Mouse (Mus musculus): ENCODE data around the gene Sec14l1. TPM values are rescaled to one million over a fixed set of nuclear protein-coding genes. Genes with fewer than 3 reads are reported as not detected.
A peak's percentile ranks its signal among the peaks of the same experiment; 100 is the strongest.
"Not testable (repeated sequence)": the region's sequence is repeated elsewhere in the genome, so short reads cannot be mapped to it uniquely, and the experiment has no call there.

Sec14l1 gene
- polyA plus RNA-seq (2016; fragmentation: Nextera tagmentation; extraction: Ambion mirVana) = 50.6 and 51.8 TPM in 2 replicates

GRCm38 (mm10) chr11:117114592-117115345, at the start of gene Sec14l1:
Sec14l1 (plus strand) TSS chr11:117115168.
- H3K27me3 ChIP-seq (replicated peaks; ENCODE audit: low read depth, poor library complexity, severe bottlenecking) = no peaks in the 10 kb centered on the region
- H3K36me3 ChIP-seq (replicated peaks) = peaks cover 13% of the 10 kb centered on the region
- H3K4me3 ChIP-seq = peak within 1 kb of the TSS; percentile 90
- peak; percentile 100 for DNase-seq (ENCODE audit: low spot score)
- no peaks in the 10 kb centered on the region for H3K9me3 ChIP-seq
- under 1% methylated on average over 65 of the region's 67 CpGs for WGBS
- peaks cover 66% of the 10 kb centered on the region for H3K4me1 ChIP-seq
- peak within 1 kb of the TSS; percentile 96 for H3K27ac ChIP-seq (replicated peaks)

- H3K36me3 ChIP-seq (replicated peaks); H3K27me3 ChIP-seq (replicated peaks; ENCODE audit: low read depth, poor library complexity, severe bottlenecking); H3K27ac ChIP-seq (replicated peaks); DNase-seq (ENCODE audit: low spot score); H3K4me3 ChIP-seq; H3K9me3 ChIP-seq: not testable (repeated sequence)
- WGBS = 87% methylated on average over 5 of the region's 5 CpGs
- peaks cover 22% of the 10 kb centered on the region for H3K4me1 ChIP-seq
These were observed 49.4 kb upstream of the Sec14l1 start for GRCm38 (mm10) chr11:117065602-117066001.

GRCm38 (mm10) chr11:117066738-117067137, 48.2 kb upstream of the Sec14l1 start:
- WGBS = 76% methylated on average over 5 of the region's 5 CpGs
- no peak overlapping the region for H3K4me3 ChIP-seq
- no peaks in the 10 kb centered on the region for H3K9me3 ChIP-seq
- peaks cover 19% of the 10 kb centered on the region for H3K4me1 ChIP-seq
- peaks cover 12% of the 10 kb centered on the region for H3K27me3 ChIP-seq (replicated peaks; ENCODE audit: low read depth, poor library complexity, severe bottlenecking)
- DNase-seq (ENCODE audit: low spot score) = no peak
- no peak overlapping the region for H3K27ac ChIP-seq (replicated peaks)
- H3K36me3 ChIP-seq (replicated peaks) = no peaks in the 10 kb centered on the region

- no peak for DNase-seq (ENCODE audit: low spot score)
- H3K36me3 ChIP-seq (replicated peaks) = no peaks in the 10 kb centered on the region
- H3K27ac ChIP-seq (replicated peaks) = no peak overlapping the region
- peaks cover 13% of the 10 kb centered on the region for H3K4me1 ChIP-seq
- no peaks in the 10 kb centered on the region for H3K9me3 ChIP-seq
- peaks cover 16% of the 10 kb centered on the region for H3K27me3 ChIP-seq (replicated peaks; ENCODE audit: low read depth, poor library complexity, severe bottlenecking)
- no peak overlapping the region for H3K4me3 ChIP-seq
- 98% methylated on average over 1 of the region's 1 CpGs for WGBS
These were observed 46.6 kb upstream of the Sec14l1 start for GRCm38 (mm10) chr11:117068332-117068731.

GRCm38 (mm10) chr11:117069027-117069426, 45.9 kb upstream of the Sec14l1 start:
- no peaks in the 10 kb centered on the region for H3K9me3 ChIP-seq
- H3K27me3 ChIP-seq (replicated peaks; ENCODE audit: low read depth, poor library complexity, severe bottlenecking) = peaks cover 16% of the 10 kb centered on the region
- WGBS = 73% methylated on average over 3 of the region's 3 CpGs
- no peak for DNase-seq (ENCODE audit: low spot score)
- no peaks in the 10 kb centered on the region for H3K36me3 ChIP-seq (replicated peaks)
- peaks cover 8% of the 10 kb centered on the region for H3K4me1 ChIP-seq
- no peak overlapping the region for H3K27ac ChIP-seq (replicated peaks)
- no peak overlapping the region for H3K4me3 ChIP-seq

GRCm38 (mm10) chr11:117070711-117071110, 44.3 kb upstream of the Sec14l1 start:
- H3K4me3 ChIP-seq = no peak overlapping the region
- WGBS = 75% methylated on average over 7 of the region's 7 CpGs

GRCm38 (mm10) chr11:117072128-117072527, 42.8 kb upstream of the Sec14l1 start:
- H3K4me3 ChIP-seq = no peak overlapping the region
- DNase-seq (ENCODE audit: low spot score) = peak; percentile 93
- peaks cover 16% of the 10 kb centered on the region for H3K27me3 ChIP-seq (replicated peaks; ENCODE audit: low read depth, poor library complexity, severe bottlenecking)
- H3K4me1 ChIP-seq = peaks cover 13% of the 10 kb centered on the region
- no peaks in the 10 kb centered on the region for H3K9me3 ChIP-seq
- no peak overlapping the region; the same call in 1 of the 2 replicates for H3K27ac ChIP-seq (replicated peaks)
- under 1% methylated on average over 13 of the region's 13 CpGs for WGBS
- no peaks in the 10 kb centered on the region for H3K36me3 ChIP-seq (replicated peaks)

More at GRCm38 (mm10) chr11:117070711-117071110, 44.3 kb upstream of the Sec14l1 start:
- H3K4me1 ChIP-seq = peaks cover 4% of the 10 kb centered on the region; the same call in 1 of the 2 replicates
- H3K36me3 ChIP-seq (replicated peaks) = no peaks in the 10 kb centered on the region
- peaks cover 16% of the 10 kb centered on the region for H3K27me3 ChIP-seq (replicated peaks; ENCODE audit: low read depth, poor library complexity, severe bottlenecking)
- no peak overlapping the region for H3K27ac ChIP-seq (replicated peaks)
- DNase-seq (ENCODE audit: low spot score) = no peak
- H3K9me3 ChIP-seq = no peaks in the 10 kb centered on the region

- H3K4me3 ChIP-seq = no peak overlapping the region
- no peak overlapping the region for H3K27ac ChIP-seq (replicated peaks)
- no peaks in the 10 kb centered on the region for H3K9me3 ChIP-seq
- peaks cover 16% of the 10 kb centered on the region for H3K27me3 ChIP-seq (replicated peaks; ENCODE audit: low read depth, poor library complexity, severe bottlenecking)
- H3K36me3 ChIP-seq (replicated peaks) = peaks cover 10% of the 10 kb centered on the region
- no peak for DNase-seq (ENCODE audit: low spot score)
- H3K4me1 ChIP-seq = peaks cover 26% of the 10 kb centered on the region
- 93% methylated on average over 9 of the region's 9 CpGs for WGBS
These were observed 41.5 kb upstream of the Sec14l1 start for GRCm38 (mm10) chr11:117073426-117073825.

- WGBS = under 1% methylated on average over 54 of the region's 54 CpGs
These were observed 38.3 kb upstream of the Sec14l1 start for GRCm38 (mm10) chr11:117076576-117077196.

GRCm38 (mm10) chr11:117077227-117077626, 37.7 kb upstream of the Sec14l1 start:
- H3K9me3 ChIP-seq = no peaks in the 10 kb centered on the region
- H3K27me3 ChIP-seq (replicated peaks; ENCODE audit: low read depth, poor library complexity, severe bottlenecking) = no peaks in the 10 kb centered on the region
- peak overlapping the region; percentile 90 for H3K4me3 ChIP-seq
- peaks cover 43% of the 10 kb centered on the region for H3K4me1 ChIP-seq
- DNase-seq (ENCODE audit: low spot score) = no peak
- H3K27ac ChIP-seq (replicated peaks) = peak overlapping the region; percentile 93
- WGBS = 5% methylated on average over 8 of the region's 8 CpGs
- H3K36me3 ChIP-seq (replicated peaks) = peaks cover 38% of the 10 kb centered on the region

More at GRCm38 (mm10) chr11:117076576-117077196, 38.3 kb upstream of the Sec14l1 start:
- peak overlapping the region; percentile 93 for H3K27ac ChIP-seq (replicated peaks)
- peaks cover 4% of the 10 kb centered on the region for H3K27me3 ChIP-seq (replicated peaks; ENCODE audit: low read depth, poor library complexity, severe bottlenecking)
- H3K4me3 ChIP-seq = peak overlapping the region; percentile 90
- H3K4me1 ChIP-seq = peaks cover 39% of the 10 kb centered on the region
- H3K9me3 ChIP-seq = no peaks in the 10 kb centered on the region
- peaks cover 38% of the 10 kb centered on the region for H3K36me3 ChIP-seq (replicated peaks)
- DNase-seq (ENCODE audit: low spot score) = peak; percentile 90

GRCm38 (mm10) chr11:117077902-117078301, 37.1 kb upstream of the Sec14l1 start:
- H3K4me1 ChIP-seq = peaks cover 48% of the 10 kb centered on the region
- no peak for DNase-seq (ENCODE audit: low spot score)
- 88% methylated on average over 8 of the region's 8 CpGs for WGBS
- H3K4me3 ChIP-seq = peak overlapping the region; percentile 90
- no peaks in the 10 kb centered on the region for H3K9me3 ChIP-seq
- no peaks in the 10 kb centered on the region for H3K27me3 ChIP-seq (replicated peaks; ENCODE audit: low read depth, poor library complexity, severe bottlenecking)
- no peak overlapping the region for H3K27ac ChIP-seq (replicated peaks)
- peaks cover 42% of the 10 kb centered on the region for H3K36me3 ChIP-seq (replicated peaks)

GRCm38 (mm10) chr11:117078637-117079240, 36.2 kb upstream of the Sec14l1 start:
- DNase-seq (ENCODE audit: low spot score) = no peak
- peaks cover 51% of the 10 kb centered on the region for H3K36me3 ChIP-seq (replicated peaks)
- H3K27ac ChIP-seq (replicated peaks) = no peak overlapping the region
- no peak overlapping the region for H3K4me3 ChIP-seq
- WGBS = 93% methylated on average over 12 of the region's 12 CpGs
- H3K27me3 ChIP-seq (replicated peaks; ENCODE audit: low read depth, poor library complexity, severe bottlenecking) = no peaks in the 10 kb centered on the region
- no peaks in the 10 kb centered on the region for H3K9me3 ChIP-seq
- peaks cover 53% of the 10 kb centered on the region for H3K4me1 ChIP-seq

Data from embryonic facial prominence, embryonic 10.5 days (tissue).